Mouse (Mus musculus): ENCODE data around the gene Zswim3. TPM values are rescaled to one million over a fixed set of nuclear protein-coding genes. Genes with fewer than 3 reads are reported as not detected.

Gene Zswim3
- 1.2 to 5.3 TPM (median 1.9 TPM) in 3 replicates for total RNA-seq (2017)

GRCm38 (mm10) chr2:164804533-164805331 is at the start of gene Zswim3, which contains the start of gene Acot8:
Gene Zswim3, plus strand, starts transcription at chr2:164805098.
Gene Acot8, minus strand, starts transcription at chr2:164804882.
- ATAC-seq (replicated peaks; ENCODE audit: insufficient number of reproducible peaks, low FRiP score, low TSS enrichment, poor library complexity, severe bottlenecking): peak; percentile 96

- no peak for ATAC-seq (replicated peaks; ENCODE audit: insufficient number of reproducible peaks, low FRiP score, low TSS enrichment, poor library complexity, severe bottlenecking)
Measured at GRCm38 (mm10) chr2:164757841-164758240, 47.1 kb upstream of the Zswim3 start.

- ATAC-seq (replicated peaks; ENCODE audit: insufficient number of reproducible peaks, low FRiP score, low TSS enrichment, poor library complexity, severe bottlenecking): no peak
Measured at GRCm38 (mm10) chr2:164758692-164759091, 46.2 kb upstream of the Zswim3 start.

DNA sequence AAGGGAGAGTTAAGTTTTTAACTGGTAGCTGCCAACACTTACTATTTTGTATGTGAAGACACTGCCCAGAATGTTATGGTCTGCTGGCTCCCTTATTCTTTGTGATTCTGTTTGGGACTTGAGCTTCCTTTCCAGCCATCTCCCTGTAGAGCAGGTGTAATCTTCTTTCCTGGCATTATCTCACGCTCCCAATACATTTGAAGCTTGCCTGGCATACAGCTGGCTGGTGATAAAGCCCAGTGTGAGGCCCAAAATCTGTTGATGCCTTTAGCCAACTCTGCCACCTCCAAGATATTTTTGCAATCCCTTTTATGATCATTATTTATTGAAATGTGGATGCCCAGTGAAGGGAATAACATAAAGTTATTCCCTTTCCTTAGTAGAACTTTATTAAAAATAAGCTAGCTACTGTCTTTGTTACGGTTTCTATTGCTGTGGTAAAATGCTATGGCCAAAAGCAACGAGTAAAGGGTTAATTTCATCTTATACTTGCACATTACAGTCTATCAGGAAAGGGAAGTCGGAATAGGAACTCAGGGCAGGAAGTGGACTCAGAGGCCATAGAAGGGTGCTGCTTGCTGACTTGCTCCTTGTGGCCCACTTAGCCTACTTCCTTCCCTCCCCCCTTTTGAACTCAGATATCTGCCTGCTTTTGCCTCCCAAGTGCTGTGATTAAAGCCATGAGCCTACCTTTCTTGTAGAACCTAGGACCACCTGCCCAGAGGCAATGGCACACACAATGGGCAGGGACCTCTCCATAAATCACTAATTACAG is 44.7 kb upstream of the Zswim3 start:
- peak; percentile 49; the same call in 1 of the 2 replicates for ATAC-seq (replicated peaks; ENCODE audit: insufficient number of reproducible peaks, low FRiP score, low TSS enrichment, poor library complexity, severe bottlenecking)

GRCm38 (mm10) chr2:164761502-164761901 is 43.4 kb upstream of the Zswim3 start:
- no peak for ATAC-seq (replicated peaks; ENCODE audit: insufficient number of reproducible peaks, low FRiP score, low TSS enrichment, poor library complexity, severe bottlenecking)

DNA sequence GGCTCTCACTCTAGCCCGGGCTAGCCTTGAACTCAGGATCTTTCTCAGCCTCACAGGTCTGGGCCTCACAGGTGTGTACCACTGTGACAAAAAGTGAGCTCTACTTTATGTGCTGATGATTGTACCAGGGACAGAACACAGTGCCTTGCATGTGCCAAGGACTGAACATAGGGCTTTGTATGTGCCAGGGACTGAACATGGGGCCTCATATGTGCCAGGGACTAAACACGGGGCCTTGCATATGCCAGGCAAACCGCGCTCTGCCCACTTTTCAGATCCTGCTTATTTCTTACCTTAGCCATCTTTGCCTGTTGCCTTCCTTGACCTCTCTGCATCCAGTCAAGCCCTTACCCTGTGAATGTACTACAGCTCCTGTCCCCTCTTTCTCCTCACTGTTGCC is 42.9 kb upstream of the Zswim3 start:
- ATAC-seq (replicated peaks; ENCODE audit: insufficient number of reproducible peaks, low FRiP score, low TSS enrichment, poor library complexity, severe bottlenecking): no peak

DNA sequence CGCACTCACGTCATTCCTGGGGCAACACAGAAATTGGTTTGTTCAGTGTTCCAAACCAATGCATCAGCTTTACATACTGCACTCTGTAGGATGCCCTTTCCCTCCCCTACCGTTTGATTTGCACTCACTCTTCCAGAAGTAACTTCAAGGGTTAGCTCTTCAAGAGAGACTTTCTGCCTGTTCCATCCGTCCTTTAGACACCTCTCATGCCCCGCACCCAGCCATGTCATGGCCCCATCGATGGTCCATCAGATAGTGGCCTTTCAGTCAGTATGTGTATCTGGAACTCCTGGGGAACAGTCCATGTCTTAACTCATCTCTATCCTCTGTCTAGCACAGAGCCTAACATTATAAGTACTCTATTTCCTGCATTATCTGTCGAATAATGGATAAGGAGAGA is 42.3 kb upstream of the Zswim3 start:
- no peak for ATAC-seq (replicated peaks; ENCODE audit: insufficient number of reproducible peaks, low FRiP score, low TSS enrichment, poor library complexity, severe bottlenecking)

DNA sequence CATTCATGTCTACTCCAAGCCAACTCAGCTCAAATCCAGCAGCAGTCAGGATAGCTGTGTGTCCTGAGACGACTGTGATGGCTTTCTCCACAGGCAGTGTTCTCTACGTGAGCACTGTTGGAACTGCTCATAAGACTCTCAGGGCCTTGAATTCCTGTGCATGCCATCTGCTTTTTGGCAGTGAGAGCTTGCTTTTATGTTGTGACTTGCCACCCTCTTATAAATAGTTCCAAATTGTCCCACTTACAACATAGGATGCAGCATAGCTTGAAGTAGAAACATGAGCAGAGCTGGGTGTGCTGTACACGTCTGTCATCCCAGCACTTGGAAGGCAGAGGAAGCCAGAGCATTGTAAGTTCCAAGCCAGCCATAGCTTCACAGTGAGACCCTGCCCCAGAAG is 39.1 kb upstream of the Zswim3 start:
- ATAC-seq (replicated peaks; ENCODE audit: insufficient number of reproducible peaks, low FRiP score, low TSS enrichment, poor library complexity, severe bottlenecking): no peak

DNA sequence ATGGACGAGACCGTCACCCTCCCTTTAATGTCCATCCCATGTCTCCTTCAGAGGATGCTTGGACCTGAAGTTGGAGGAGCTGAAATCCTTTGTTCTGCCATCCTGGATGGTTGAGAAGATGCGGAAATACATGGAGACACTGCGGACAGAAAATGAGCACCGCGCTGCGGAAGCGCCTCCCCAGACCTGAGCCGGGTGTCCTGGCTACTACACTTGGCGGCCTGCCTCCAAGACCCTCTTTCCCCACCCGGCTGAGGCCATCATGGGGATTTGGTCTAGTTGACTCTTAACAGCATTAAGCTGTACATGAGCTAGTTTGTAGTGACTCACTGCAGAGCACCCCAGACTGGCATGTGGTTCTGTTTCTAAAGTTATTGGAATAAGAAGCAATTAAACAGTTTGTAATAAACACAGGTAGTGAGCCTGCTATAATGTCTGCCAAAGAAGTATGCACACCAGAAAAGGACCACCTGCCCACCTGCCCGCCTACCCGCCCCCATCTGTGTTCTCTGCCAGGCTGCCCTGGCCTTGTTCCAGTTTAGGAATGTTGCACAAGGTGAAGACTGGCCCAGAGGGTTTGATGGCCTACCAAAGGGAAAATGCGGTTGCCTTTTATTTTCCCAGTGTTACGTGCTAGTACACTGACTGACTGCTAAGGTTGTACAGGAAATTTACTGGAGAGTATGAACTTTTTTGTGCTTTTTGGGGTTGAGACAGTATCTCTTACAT is 36.9 kb upstream of the Zswim3 start:
- no peak for ATAC-seq (replicated peaks; ENCODE audit: insufficient number of reproducible peaks, low FRiP score, low TSS enrichment, poor library complexity, severe bottlenecking)

DNA sequence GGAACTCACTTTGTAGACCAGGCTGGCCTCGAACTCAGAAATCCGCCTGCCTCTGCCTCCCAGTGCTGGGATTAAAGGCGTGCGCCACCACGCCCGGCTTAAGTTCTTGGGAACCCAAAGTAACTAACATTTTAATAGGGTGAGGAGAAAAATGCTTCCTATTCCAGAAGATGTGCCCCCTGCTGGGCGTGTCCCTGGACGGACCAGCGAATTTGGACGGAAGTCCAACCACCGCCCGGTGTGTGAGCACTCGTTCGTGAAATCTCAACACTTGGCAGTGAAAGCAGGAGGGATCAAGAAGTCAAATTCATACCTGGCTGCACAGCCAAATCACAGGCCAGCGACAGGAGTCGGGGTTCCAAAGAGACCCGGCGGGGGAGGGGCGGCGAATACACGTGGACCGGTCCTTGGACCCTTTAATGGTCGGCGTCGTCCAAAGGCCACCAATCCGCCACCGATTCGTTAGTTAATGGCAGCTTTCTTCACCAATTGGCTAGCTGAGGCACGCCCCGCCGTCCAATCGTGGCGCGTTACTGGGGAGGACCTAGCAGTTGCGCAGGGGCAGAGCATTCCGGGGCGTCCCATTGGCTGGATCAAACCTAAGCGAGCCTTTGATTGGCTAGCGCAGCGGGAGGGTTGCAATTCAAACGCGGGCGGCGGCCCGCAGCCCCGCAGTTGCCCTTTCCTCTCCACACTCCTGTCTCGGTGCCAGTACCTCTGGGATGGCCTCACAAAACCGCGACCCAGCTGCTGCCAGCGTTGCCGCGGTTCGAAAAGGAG is 35.5 kb upstream of the Zswim3 start, which contains the start of gene Ube2c:
Gene Ube2c (plus strand): TSS at position 641 of the 780 bp plus-strand sequence.
- peak; percentile 99 for ATAC-seq (replicated peaks; ENCODE audit: insufficient number of reproducible peaks, low FRiP score, low TSS enrichment, poor library complexity, severe bottlenecking)

- ATAC-seq (replicated peaks; ENCODE audit: insufficient number of reproducible peaks, low FRiP score, low TSS enrichment, poor library complexity, severe bottlenecking): no peak
Measured at GRCm38 (mm10) chr2:164770279-164770678, 34.6 kb upstream of the Zswim3 start.

DNA sequence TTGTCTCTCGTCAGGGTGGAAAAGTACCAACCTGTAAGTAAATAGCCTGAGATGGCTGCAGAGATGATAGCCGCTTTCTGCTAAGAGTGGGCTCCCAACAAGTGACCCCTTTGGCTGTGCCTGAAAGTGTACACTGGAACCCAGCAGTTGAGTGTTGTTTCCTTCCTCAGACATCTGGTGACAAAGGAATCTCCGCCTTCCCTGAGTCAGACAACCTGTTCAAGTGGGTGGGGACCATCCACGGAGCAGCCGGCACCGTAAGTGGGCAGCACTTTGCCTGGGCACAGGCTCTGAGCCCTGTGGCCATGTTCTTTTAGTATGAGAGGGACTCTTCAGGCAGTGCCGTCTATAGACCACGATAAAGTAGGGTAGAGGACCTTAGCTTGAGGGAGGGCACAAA is 33.8 kb upstream of the Zswim3 start:
- no peak for ATAC-seq (replicated peaks; ENCODE audit: insufficient number of reproducible peaks, low FRiP score, low TSS enrichment, poor library complexity, severe bottlenecking)

DNA sequence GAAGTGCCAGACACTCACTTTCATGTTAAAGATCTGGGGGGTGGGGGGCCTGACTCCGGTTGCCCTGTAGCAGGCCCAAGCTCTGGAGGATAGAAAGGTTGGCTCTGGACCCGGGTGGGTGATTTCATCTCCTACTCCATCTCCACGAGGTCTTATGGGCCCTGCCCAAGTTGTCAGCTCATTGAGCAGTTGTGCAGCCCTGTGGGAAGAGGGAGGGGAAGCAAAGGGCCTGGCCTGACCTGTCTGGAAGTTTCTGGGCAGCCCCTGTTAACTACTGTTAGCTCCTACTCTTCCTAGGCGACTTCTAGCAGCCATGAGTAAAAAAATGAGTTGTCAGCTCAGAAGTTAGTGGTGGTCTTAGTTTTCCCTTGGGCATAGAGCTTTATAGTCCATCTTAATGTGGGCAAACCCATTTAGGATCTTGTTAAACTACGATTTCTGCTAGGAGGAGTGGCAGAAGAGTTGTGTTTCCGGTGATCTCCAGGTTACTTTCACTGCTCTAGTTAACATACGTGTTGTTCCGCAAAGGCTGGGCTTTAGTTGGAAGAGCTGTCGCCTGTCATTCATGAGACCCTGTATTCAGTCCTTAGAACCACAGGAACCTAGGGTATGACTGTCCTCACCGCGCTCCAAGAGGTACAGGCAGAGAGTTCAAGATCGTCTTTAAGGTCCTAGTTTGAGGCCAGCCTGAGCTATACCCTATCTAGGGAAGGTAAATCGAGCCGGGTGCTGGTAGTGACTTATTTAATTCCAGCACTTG is 31.5 kb upstream of the Zswim3 start:
- ATAC-seq (replicated peaks; ENCODE audit: insufficient number of reproducible peaks, low FRiP score, low TSS enrichment, poor library complexity, severe bottlenecking): no peak

DNA sequence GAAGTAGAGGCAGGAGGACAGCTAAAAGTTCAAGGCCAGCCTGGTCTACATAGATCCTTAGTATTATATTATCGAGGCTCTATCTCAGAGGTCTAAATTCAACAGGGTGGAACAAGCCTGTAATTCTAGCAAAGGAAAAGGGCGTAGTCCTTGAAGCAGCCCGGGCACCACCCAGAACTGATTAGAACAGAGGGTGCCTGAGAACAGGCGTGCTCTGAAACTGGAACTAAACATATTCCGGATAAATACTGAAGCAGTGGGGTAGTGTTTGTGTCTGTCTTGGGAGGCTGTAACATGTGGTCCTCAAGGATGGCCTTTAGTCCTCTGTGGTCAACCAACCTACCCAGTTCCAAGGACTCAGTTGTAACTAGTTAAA is 30.9 kb upstream of the Zswim3 start:
- ATAC-seq (replicated peaks; ENCODE audit: insufficient number of reproducible peaks, low FRiP score, low TSS enrichment, poor library complexity, severe bottlenecking): no peak

DNA sequence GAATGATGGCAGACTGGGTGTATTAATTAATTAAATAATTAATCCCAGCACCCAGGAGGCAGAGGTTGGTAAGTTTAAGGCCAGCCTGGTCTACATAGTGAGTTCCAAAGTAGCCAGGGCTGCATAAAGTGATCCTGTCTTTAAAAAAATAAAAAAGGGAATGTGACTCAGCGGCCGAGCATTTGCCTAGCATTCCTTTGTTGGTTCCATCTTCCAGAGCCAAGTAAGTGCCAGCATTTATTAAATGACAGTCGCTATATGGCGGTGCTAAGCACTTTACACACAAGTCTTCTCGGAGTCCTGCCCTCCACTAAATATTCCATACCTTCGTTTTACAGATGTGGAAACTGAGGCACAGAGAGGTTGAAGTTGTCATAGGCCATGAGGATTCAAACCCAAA is 28.8 kb upstream of the Zswim3 start:
- no peak for ATAC-seq (replicated peaks; ENCODE audit: insufficient number of reproducible peaks, low FRiP score, low TSS enrichment, poor library complexity, severe bottlenecking)

GRCm38 (mm10) chr2:164776801-164777200 is 28.1 kb upstream of the Zswim3 start:
- no peak for ATAC-seq (replicated peaks; ENCODE audit: insufficient number of reproducible peaks, low FRiP score, low TSS enrichment, poor library complexity, severe bottlenecking)

- ATAC-seq (replicated peaks; ENCODE audit: insufficient number of reproducible peaks, low FRiP score, low TSS enrichment, poor library complexity, severe bottlenecking): no peak
Measured at GRCm38 (mm10) chr2:164777246-164778014, 27.5 kb upstream of the Zswim3 start.

All from monocyte, adult 5-6 weeks (primary cell).